Mouse (Mus musculus) spleen, adult 12 weeks (tissue): ENCODE results near the gene Pacs2.

Experiments used
- DNase-seq: peaks from one replicate; pipeline ENCODE4 v3.0.0; 2022; ENCODE audit warnings: low spot score

Pacs2 gene

GRCm38 (mm10) chr12:113088026-113088425, 73.7 kb downstream of the Pacs2 start:
- DNase-seq = no peak

GRCm38 (mm10) chr12:113089107-113089506, 74.8 kb downstream of the Pacs2 start:
- DNase-seq = no peak

- no peak for DNase-seq
Observed at GRCm38 (mm10) chr12:113090053-113090452, 75.7 kb downstream of the Pacs2 start.

GRCm38 (mm10) chr12:113097040-113097439, 82.7 kb downstream of the Pacs2 start:
- no peak for DNase-seq

- no peak for DNase-seq
Observed at GRCm38 (mm10) chr12:113097749-113098281, 83.5 kb downstream of the Pacs2 start, which contains the start of gene Mta1. Gene Mta1 (plus strand): TSS chr12:113098278.

GRCm38 (mm10) chr12:113098530-113099151, 84.3 kb downstream of the Pacs2 start:
- DNase-seq = peak; percentile 22

GRCm38 (mm10) chr12:113099470-113100237, 85.3 kb downstream of the Pacs2 start:
- DNase-seq = no peak

- no peak for DNase-seq
Observed at GRCm38 (mm10) chr12:113100448-113101076, 86.3 kb downstream of the Pacs2 start.

GRCm38 (mm10) chr12:113101251-113101960, 87.1 kb downstream of the Pacs2 start:
- no peak for DNase-seq

GRCm38 (mm10) chr12:113102461-113102860, 88.2 kb downstream of the Pacs2 start:
- peak; percentile 55 for DNase-seq

- DNase-seq = no peak
Observed at GRCm38 (mm10) chr12:113103846-113104451, 89.6 kb downstream of the Pacs2 start.

- no peak for DNase-seq
Observed at GRCm38 (mm10) chr12:113106386-113106785, 92.1 kb downstream of the Pacs2 start.

- DNase-seq = peak; percentile 22
Observed at GRCm38 (mm10) chr12:113107431-113108124, 93.3 kb downstream of the Pacs2 start.

- DNase-seq = no peak
Observed at GRCm38 (mm10) chr12:113108528-113109283, 94.4 kb downstream of the Pacs2 start.

GRCm38 (mm10) chr12:113109801-113110200, 95.5 kb downstream of the Pacs2 start:
- DNase-seq = no peak

- DNase-seq = no peak
Observed at GRCm38 (mm10) chr12:113114141-113114540, 99.8 kb downstream of the Pacs2 start.

GRCm38 (mm10) chr12:113114856-113115538, 100.7 kb downstream of the Pacs2 start:
- no peak for DNase-seq

GRCm38 (mm10) chr12:113119516-113120410, 105.5 kb downstream of the Pacs2 start:
- DNase-seq = peak; percentile 71
